ENCODE assay signal across 28 mouse cellular contexts in genomic region chr16:85215173-85215572, GRCm38 (mm10). TPM values are rescaled to one million over a fixed set of nuclear protein-coding genes. Genes with fewer than 3 reads are reported as not detected.
DNase-seq lines count a peak whose midpoint lies in the region; ATAC-seq and TF ChIP-seq lines count a peak whose summit lies in the region.
"Had no signal": no experiment of that assay in that cellular context is flagged by ENCODE, and none has a peak within 500 bp of the region (broad histone marks: within the 10 kb centered on the region; RNA-seq: fewer than 3 reads in every experiment).

No protein-coding gene starts in this region.

- TF ChIP-seq CTCF in intestine, postnatal 0 days (IDR thresholded peaks at IDR 0.05; ENCODE audit: low read depth), result no peak
- no peak for TF ChIP-seq CTCF in lung, postnatal 0 days (IDR thresholded peaks at IDR 0.05)
- no peak for TF ChIP-seq CTCF in CH12.LX (conservative IDR thresholded peaks at IDR 0.05 in 1 of 2, IDR thresholded peaks at IDR 0.05 in 1 of 2; ENCODE audit: low read depth in 2 of 2, low read length in 2 of 2)

- H3K4me2 ChIP-seq in intestine, embryonic 16.5 days (ENCODE audit: low read depth, low read length), result no peak overlapping the region
- H3K4me2 ChIP-seq in intestine, postnatal 0 days (replicated peaks; ENCODE audit: low read depth), result no peak overlapping the region
- no peak overlapping the region for H3K4me2 ChIP-seq in lung, postnatal 0 days (replicated peaks; ENCODE audit: low read depth, low read length)
- H3K4me2 ChIP-seq in CH12.LX (ENCODE audit: insufficient read depth, low read depth, poor library complexity, severe bottlenecking), result no peak overlapping the region
- H3K4me2 ChIP-seq: embryonic facial prominence, embryonic 13.5 days; hindbrain, embryonic 12.5 days; liver, embryonic 12.5 days; neural tube, embryonic 12.5 days had no signal

- no peak for TF ChIP-seq EP300 in lung, postnatal 0 days (IDR thresholded peaks at IDR 0.05)
- TF ChIP-seq EP300 in CH12.LX (IDR thresholded peaks at IDR 0.05; ENCODE audit: low read length), result no peak

- TF ChIP-seq RAD21 in CH12.LX (IDR thresholded peaks at IDR 0.05; ENCODE audit: low read depth, low read length), result no peak

- no peak overlapping the region for H3K4me3 ChIP-seq in intestine, embryonic 16.5 days (ENCODE audit: low read length)
- H3K4me3 ChIP-seq in intestine, postnatal 0 days (ENCODE audit: low read depth, low read length), result no peak overlapping the region
- no peak overlapping the region for H3K4me3 ChIP-seq in lung, postnatal 0 days (ENCODE audit: low read depth, low read length)
- H3K4me3 ChIP-seq in CH12.LX (replicated peaks in 1 of 3; ENCODE audit: low read depth in 2 of 3, low read length in 2 of 3, poor library complexity in 1 of 3), result no peak overlapping the region
- H3K4me3 ChIP-seq: embryonic facial prominence, embryonic 13.5 days; erythroblast, embryonic 14.5 days; heart, embryonic 15.5 days; hindbrain, embryonic 12.5 days; liver, embryonic 12.5 days; myocyte; neural tube, embryonic 12.5 days had no signal

- no peaks in the 10 kb centered on the region for H3K36me3 ChIP-seq in intestine, embryonic 16.5 days (ENCODE audit: control insufficient read depth, insufficient read depth, low read length)
- no peaks in the 10 kb centered on the region for H3K36me3 ChIP-seq in intestine, postnatal 0 days (ENCODE audit: control insufficient read depth, insufficient read depth)
- no peaks in the 10 kb centered on the region for H3K36me3 ChIP-seq in lung, postnatal 0 days (ENCODE audit: insufficient read depth, low read length)
- H3K36me3 ChIP-seq in CH12.LX (replicated peaks in 1 of 2; ENCODE audit: control insufficient read depth in 1 of 2, insufficient read depth in 1 of 2, low read length in 1 of 2), result no peaks in the 10 kb centered on the region
- H3K36me3 ChIP-seq: embryonic facial prominence, embryonic 13.5 days; heart, embryonic 15.5 days; hindbrain, embryonic 12.5 days; liver, embryonic 12.5 days; neural tube, embryonic 12.5 days had no signal

- H3K9ac ChIP-seq in intestine, embryonic 16.5 days (ENCODE audit: low read depth, low read length), result no peak overlapping the region
- no peak overlapping the region for H3K9ac ChIP-seq in intestine, postnatal 0 days (ENCODE audit: low read depth, low read length)
- no peak overlapping the region for H3K9ac ChIP-seq in lung, postnatal 0 days (replicated peaks; ENCODE audit: low read depth)
- H3K9ac ChIP-seq in CH12.LX (ENCODE audit: insufficient read depth, low read depth), result no peak overlapping the region
- H3K9ac ChIP-seq: embryonic facial prominence, embryonic 13.5 days; forebrain, postnatal 0 days; heart, embryonic 15.5 days; hindbrain, embryonic 12.5 days; liver, embryonic 12.5 days; liver, postnatal 0 days; neural tube, embryonic 12.5 days had no signal

- TF ChIP-seq POLR2A in CH12.LX (IDR thresholded peaks at IDR 0.05; ENCODE audit: low read depth, low read length), result no peak

- in situ Hi-C loops in CH12.LX (cut with MboI; ENCODE audit: low pct_ligation_motif_present, low pct_unique_long_range_greater_than_20kb, low sequenced_read_pairs), result no loop called here

- WGBS in intestine, embryonic 16.5 days, result 42% methylated on average over 9 of the region's 9 CpGs
- 30% methylated on average over 9 of the region's 9 CpGs for WGBS in intestine, postnatal 0 days
- WGBS in lung, postnatal 0 days, result 30% methylated on average over 9 of the region's 9 CpGs

- H3K27me3 ChIP-seq in intestine, embryonic 16.5 days (replicated peaks; ENCODE audit: control insufficient read depth, insufficient read depth, low read length), result no peaks in the 10 kb centered on the region
- no peaks in the 10 kb centered on the region for H3K27me3 ChIP-seq in intestine, postnatal 0 days (replicated peaks; ENCODE audit: control insufficient read depth, insufficient read depth, low read length)
- no peaks in the 10 kb centered on the region for H3K27me3 ChIP-seq in lung, postnatal 0 days (replicated peaks; ENCODE audit: insufficient read depth, low read length)
- H3K27me3 ChIP-seq in CH12.LX (replicated peaks), result no peaks in the 10 kb centered on the region
- H3K27me3 ChIP-seq: embryonic facial prominence, embryonic 13.5 days; heart, embryonic 15.5 days; hindbrain, embryonic 12.5 days; liver, embryonic 12.5 days; neural tube, embryonic 12.5 days had no signal

- DNase-seq in lung, postnatal 0 days (ENCODE audit: low spot score), result peak; percentile 55
- no peak for DNase-seq in lung, postnatal 4 days
- DNase-seq in CH12.LX (ENCODE audit: extremely low read depth), result peak; percentile 4
- peak; percentile 6 for DNase-seq in MN1 (ENCODE audit: low spot score)
- DNase-seq in right cerebral cortex, postnatal 10 days (ENCODE audit: low spot score in 2 of 2), result no peak
- DNase-seq: B cell, adult 2 months; cerebellum, adult 9-10 months; cerebellum, postnatal 36 days; gastrocnemius, postnatal 14 days; heart, postnatal 36 days; kidney, adult 18-20 months; kidney, postnatal 4 days; left cerebral cortex, postnatal 4 days; liver, postnatal 0 days; right cerebral cortex, postnatal 4 days; thymus, adult 2 months; thymus, postnatal 4 days had no signal

- H3K9me3 ChIP-seq in intestine, embryonic 16.5 days (ENCODE audit: control insufficient read depth, low read length), result no peaks in the 10 kb centered on the region
- H3K9me3 ChIP-seq in intestine, postnatal 0 days (ENCODE audit: control insufficient read depth), result no peaks in the 10 kb centered on the region
- H3K9me3 ChIP-seq in lung, postnatal 0 days (ENCODE audit: low read length), result no peaks in the 10 kb centered on the region
- no peaks in the 10 kb centered on the region for H3K9me3 ChIP-seq in CH12.LX (replicated peaks; ENCODE audit: low read length)
- H3K9me3 ChIP-seq: embryonic facial prominence, embryonic 13.5 days; heart, embryonic 15.5 days; hindbrain, embryonic 12.5 days; liver, embryonic 12.5 days; neural tube, embryonic 12.5 days had no signal

- no peak overlapping the region for H3K27ac ChIP-seq in intestine, embryonic 16.5 days (ENCODE audit: low read length)
- no peak overlapping the region for H3K27ac ChIP-seq in intestine, postnatal 0 days (ENCODE audit: low read depth, low read length)
- H3K27ac ChIP-seq in lung, postnatal 0 days (ENCODE audit: low read length), result no peak overlapping the region
- no peak overlapping the region for H3K27ac ChIP-seq in CH12.LX (ENCODE audit: insufficient read depth, low read depth)
- H3K27ac ChIP-seq: embryonic facial prominence, embryonic 13.5 days; heart, embryonic 15.5 days; hindbrain, embryonic 12.5 days; liver, embryonic 12.5 days; neural tube, embryonic 12.5 days had no signal

- H3K79me2 ChIP-seq in CH12.LX (replicated peaks; ENCODE audit: control insufficient read depth, extremely low read depth, insufficient read depth, poor library complexity, severe bottlenecking), result no peaks in the 10 kb centered on the region

- dilution Hi-C loops in CH12.LX (cut with MboI; ENCODE audit: extremely low pct_ligation_motif_present, extremely low pct_unique_long_range_greater_than_20kb, low sequenced_read_pairs), result no loop called here

- no peaks in the 10 kb centered on the region for H3K4me1 ChIP-seq in intestine, embryonic 16.5 days (ENCODE audit: control insufficient read depth, insufficient read depth, low read length)
- no peaks in the 10 kb centered on the region for H3K4me1 ChIP-seq in intestine, postnatal 0 days (replicated peaks; ENCODE audit: control insufficient read depth, insufficient read depth, low read length)
- H3K4me1 ChIP-seq in lung, postnatal 0 days (ENCODE audit: insufficient read depth, low read depth, low read length), result 0 out of 2 replicates have a peak, but pooled peaks cover 4% of the 10 kb centered on the region
- peaks cover 0 to 2% of the 10 kb centered on the region in 2 experiments; a peak in 1 of 4 replicates for H3K4me1 ChIP-seq in CH12.LX (ENCODE audit: control insufficient read depth in 1 of 2, insufficient read depth in 2 of 2)
- H3K4me1 ChIP-seq: embryonic facial prominence, embryonic 13.5 days; hindbrain, embryonic 12.5 days; liver, embryonic 12.5 days; neural tube, embryonic 12.5 days had no signal

- 0 out of 2 replicates have a peak, but pooled peaks have one; percentile 40 for ATAC-seq in intestine, embryonic 16.5 days
- ATAC-seq in intestine, postnatal 0 days, result no peak
- peak; percentile 32; the same call in 1 of the 2 replicates for ATAC-seq in lung, postnatal 0 days
- ATAC-seq: liver, embryonic 12.5 days; liver, postnatal 0 days; midbrain, embryonic 16.5 days had no signal

TF ChIP-seq in CH12.LX, 34 proteins besides CTCF, POLR2A, EP300 and RAD21 (continues in another document):
- TF ChIP-seq JUND (conservative IDR thresholded peaks at IDR 0.05; ENCODE audit: low read depth, low read length) (no peak), HCFC1 (IDR thresholded peaks at IDR 0.05; ENCODE audit: low read depth, low read length) (no peak), SIN3A (IDR thresholded peaks at IDR 0.05; ENCODE audit: low read length) (no peak), IRF4 (IDR thresholded peaks at IDR 0.05; ENCODE audit: low read depth, low read length) (no peak), PAX5 (IDR thresholded peaks at IDR 0.05; ENCODE audit: low read length) (no peak), NELFE (IDR thresholded peaks at IDR 0.05; ENCODE audit: low read depth, low read length) (no peak), BHLHE40 (IDR thresholded peaks at IDR 0.05; ENCODE audit: low read depth, low read length) (no peak), USF2 (conservative IDR thresholded peaks at IDR 0.05; ENCODE audit: low read depth, low read length) (no peak), MXI1 (IDR thresholded peaks at IDR 0.05; ENCODE audit: low read depth, low read length) (no peak), ZC3H11A (IDR thresholded peaks at IDR 0.05; ENCODE audit: low read depth, low read length) (no peak), KAT2A (IDR thresholded peaks at IDR 0.05; ENCODE audit: insufficient replicate concordance, low read length) (no peak), MAFK (IDR thresholded peaks at IDR 0.05; ENCODE audit: insufficient replicate concordance, low read length) (no peak), TBP (conservative IDR thresholded peaks at IDR 0.05; ENCODE audit: low read depth, low read length) (no peak), ZMIZ1 (IDR thresholded peaks at IDR 0.05; ENCODE audit: low read depth, low read length) (no peak), UBTF (IDR thresholded peaks at IDR 0.05; ENCODE audit: low read depth, low read length) (no peak), E2F4 (IDR thresholded peaks at IDR 0.05; ENCODE audit: insufficient replicate concordance, low read depth, low read length) (no peak), SMC3 (IDR thresholded peaks at IDR 0.05; ENCODE audit: low read depth, low read length) (no peak), ELF1 (IDR thresholded peaks at IDR 0.05; ENCODE audit: low read depth, low read length) (no peak)

RNA-seq across cellular contexts. Expression of gene App, which starts 41.6 kb away (rescaled TPM):
- 121 and 125 TPM in 2 replicates for polyA plus RNA-seq in intestine, embryonic 16.5 days (2015; fragmentation: Nextera tagmentation; extraction: Ambion mirVana)
- polyA plus RNA-seq in intestine, postnatal 0 days (2015; fragmentation: Nextera tagmentation; extraction: Ambion mirVana), result 191 and 203 TPM in 2 replicates
- polyA plus RNA-seq in lung, postnatal 0 days (2015; fragmentation: Nextera tagmentation; extraction: Ambion mirVana), result 425 and 457 TPM in 2 replicates
- total RNA-seq in CH12.LX (2012; rRNA removed), result 54.1 and 99.2 TPM in 2 replicates
- 31.1 and 35.5 TPM in 2 replicates for total RNA-seq in CH12.LX (2014; rRNA removed)
- polyA plus RNA-seq in CH12.LX (2012; ENCODE audit: insufficient read length, low read depth), result 81.4 and 84.1 TPM in 2 replicates

Comparison
In these comparisons a context has a peak if more than half of its experiments do, and no peak if none do; other contexts are left out.
1. DNase-seq: peak in lung, postnatal 0 days (single experiment), CH12.LX (single experiment) and MN1 (single experiment); none in lung, postnatal 4 days (0 of 2) and right cerebral cortex, postnatal 10 days (0 of 2).